Mouse (Mus musculus) embryonic fibroblast, embryonic 13.5 days (primary cell): ENCODE results near the gene Prkch.

Source experiments
- CTCF ChIP-seq: IDR thresholded peaks from 2 replicates; pipeline ENCODE4 v1.5.1; 2011; ENCODE audit warnings: mild to moderate bottlenecking, control low read depth, low read length, moderate library complexity, borderline replicate concordance; ENCODE audit not compliant: insufficient read depth
- POLR2A ChIP-seq: IDR thresholded peaks from 2 replicates; pipeline ENCODE4 v1.6.1; 2011; ENCODE audit warnings: low read depth, mild to moderate bottlenecking, control low read depth, low read length, moderate library complexity

DNA sequence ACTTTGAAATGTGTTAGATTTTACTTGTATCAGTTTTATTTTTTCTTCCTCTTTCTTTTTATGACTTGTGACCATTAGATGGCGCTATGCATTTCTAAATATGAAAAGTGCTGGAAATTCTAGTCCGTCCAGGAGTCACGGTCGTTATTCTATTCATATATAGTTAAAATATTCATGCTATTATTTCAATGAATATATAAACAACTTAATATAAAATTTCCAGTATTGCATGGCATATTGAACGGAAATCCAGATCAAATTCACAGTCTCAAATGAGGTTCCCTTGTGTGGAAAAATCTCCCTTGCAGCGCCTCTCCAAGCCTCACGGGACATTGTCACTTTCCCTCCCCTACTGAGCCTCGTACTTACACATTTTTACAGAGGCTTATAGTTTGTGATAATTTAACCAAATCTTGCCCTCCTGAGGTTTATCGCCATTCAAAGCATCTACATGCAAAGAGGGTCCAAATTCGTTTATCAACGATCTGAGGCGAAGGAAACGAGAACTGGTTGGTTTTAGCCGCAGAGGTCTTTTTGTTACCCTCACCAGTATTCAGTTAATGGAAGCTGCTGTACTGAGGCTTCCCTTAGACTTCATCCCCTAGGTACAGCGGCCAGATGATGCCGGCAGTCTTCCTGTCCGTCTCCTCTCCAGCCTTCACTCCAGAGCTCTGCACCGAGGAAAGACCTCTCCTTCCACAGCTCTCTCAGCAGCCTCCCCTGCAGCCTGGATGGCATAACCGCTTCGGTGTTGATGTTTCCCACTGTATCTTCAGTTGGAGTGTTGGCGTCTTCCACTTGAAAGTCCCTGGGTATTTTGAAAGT is 19.6 kb upstream of the Prkch start:
- TF ChIP-seq CTCF = no peak
- no peak for TF ChIP-seq POLR2A
